Comparison of ENCODE assay signal across 18 mouse cellular contexts in genomic region chr12:113321086-113321485, GRCm38 (mm10).
DNase-seq lines count a peak whose midpoint lies in the region; ATAC-seq and TF ChIP-seq lines count a peak whose summit lies in the region.
"Had no signal": no experiment of that assay in that cellular context is flagged by ENCODE, and none has a peak within 500 bp of the region (broad histone marks: within the 10 kb centered on the region; RNA-seq: fewer than 3 reads in every experiment).

No protein-coding gene starts in this region.

- TF ChIP-seq CTCF in CH12.LX (conservative IDR thresholded peaks at IDR 0.05 in 1 of 2, IDR thresholded peaks at IDR 0.05 in 1 of 2; ENCODE audit: low read depth in 2 of 2, low read length in 2 of 2), result no peak

- H3K4me2 ChIP-seq in kidney, embryonic 15.5 days, result no peak overlapping the region
- H3K4me2 ChIP-seq in CH12.LX (ENCODE audit: insufficient read depth, low read depth, poor library complexity, severe bottlenecking), result no peak overlapping the region
- H3K4me2 ChIP-seq in midbrain, embryonic 11.5 days, result no peak overlapping the region
- H3K4me2 ChIP-seq: heart, embryonic 12.5 days; hindbrain, embryonic 15.5 days; midbrain, embryonic 13.5 days had no signal

- no peak overlapping the region for H3K4me3 ChIP-seq in kidney, embryonic 15.5 days (replicated peaks)
- no peak overlapping the region for H3K4me3 ChIP-seq in CH12.LX (replicated peaks in 1 of 3; ENCODE audit: low read depth in 2 of 3, low read length in 2 of 3, poor library complexity in 1 of 3)
- H3K4me3 ChIP-seq in midbrain, embryonic 11.5 days (ENCODE audit: low read depth, low read length), result no peak overlapping the region
- H3K4me3 ChIP-seq: heart, embryonic 12.5 days; hindbrain, embryonic 15.5 days; midbrain, embryonic 13.5 days had no signal

- DNase-seq in cerebellum, postnatal 14 days, result peak; percentile 15 to 20
- DNase-seq in cerebellum, postnatal 4 days (ENCODE audit: low spot score in 2 of 2), result no peak
- no peak for DNase-seq in kidney, postnatal 25 days
- DNase-seq in CH12.LX (ENCODE audit: extremely low read depth), result peak; percentile 17
- DNase-seq in skeletal muscle tissue, adult 2 months (ENCODE audit: low read depth, low spot score), result peak; percentile 2
- DNase-seq in layer of hippocampus, adult 9-11 months, result no peak
- DNase-seq in midbrain, embryonic 11.5 days (ENCODE audit: low spot score, missing footprints), result no peak
- DNase-seq: adrenal gland, postnatal 10 days; cerebellum, adult 9-10 months; heart, postnatal 36 days; liver; lung, adult 2 months had no signal

- H3K9ac ChIP-seq in kidney, embryonic 15.5 days, result no peak overlapping the region
- H3K9ac ChIP-seq in CH12.LX (ENCODE audit: insufficient read depth, low read depth), result no peak overlapping the region
- H3K9ac ChIP-seq in midbrain, embryonic 11.5 days (ENCODE audit: low read length), result no peak overlapping the region
- H3K9ac ChIP-seq: heart, embryonic 12.5 days; hindbrain, embryonic 15.5 days; midbrain, embryonic 13.5 days had no signal

- ATAC-seq in kidney, embryonic 15.5 days (replicated peaks; ENCODE audit: low FRiP score), result 0 out of 2 replicates have a peak, but pooled peaks have one; percentile 29
- no peak for ATAC-seq in midbrain, embryonic 11.5 days (ENCODE audit: low FRiP score)
- ATAC-seq: midbrain, embryonic 13.5 days had no signal

- H3K27ac ChIP-seq in kidney, embryonic 15.5 days, result no peak overlapping the region
- H3K27ac ChIP-seq in CH12.LX (ENCODE audit: insufficient read depth, low read depth), result no peak overlapping the region
- H3K27ac ChIP-seq in midbrain, embryonic 11.5 days (ENCODE audit: low read depth, low read length), result no peak overlapping the region
- H3K27ac ChIP-seq: hindbrain, embryonic 15.5 days; kidney, postnatal 0 days; macrophage; midbrain, embryonic 13.5 days had no signal

- dilution Hi-C loops in CH12.LX (cut with MboI; ENCODE audit: extremely low pct_ligation_motif_present, extremely low pct_unique_long_range_greater_than_20kb, low sequenced_read_pairs), result no loop called here

- in situ Hi-C loops in CH12.LX (cut with MboI; ENCODE audit: low pct_ligation_motif_present, low pct_unique_long_range_greater_than_20kb, low sequenced_read_pairs), result no loop called here

- no peaks in the 10 kb centered on the region for H3K79me2 ChIP-seq in CH12.LX (replicated peaks; ENCODE audit: control insufficient read depth, extremely low read depth, insufficient read depth, poor library complexity, severe bottlenecking)

- H3K27me3 ChIP-seq in kidney, embryonic 15.5 days, result no peaks in the 10 kb centered on the region
- no peaks in the 10 kb centered on the region for H3K27me3 ChIP-seq in CH12.LX (replicated peaks)
- H3K27me3 ChIP-seq in midbrain, embryonic 11.5 days (ENCODE audit: control insufficient read depth, insufficient read depth, low read length), result no peaks in the 10 kb centered on the region
- H3K27me3 ChIP-seq: heart, embryonic 12.5 days; hindbrain, embryonic 15.5 days; midbrain, embryonic 13.5 days had no signal

- no peak for TF ChIP-seq EP300 in CH12.LX (IDR thresholded peaks at IDR 0.05; ENCODE audit: low read length)

- H3K36me3 ChIP-seq in kidney, embryonic 15.5 days, result no peaks in the 10 kb centered on the region
- no peaks in the 10 kb centered on the region for H3K36me3 ChIP-seq in CH12.LX (replicated peaks in 1 of 2; ENCODE audit: control insufficient read depth in 1 of 2, insufficient read depth in 1 of 2, low read length in 1 of 2)
- no peaks in the 10 kb centered on the region for H3K36me3 ChIP-seq in midbrain, embryonic 11.5 days (ENCODE audit: control insufficient read depth, insufficient read depth, low read length)
- H3K36me3 ChIP-seq: heart, embryonic 12.5 days; hindbrain, embryonic 15.5 days; midbrain, embryonic 13.5 days had no signal

- TF ChIP-seq POLR2A in CH12.LX (IDR thresholded peaks at IDR 0.05; ENCODE audit: low read depth, low read length), result no peak

- H3K4me1 ChIP-seq in kidney, embryonic 15.5 days, result no peaks in the 10 kb centered on the region
- H3K4me1 ChIP-seq in CH12.LX (ENCODE audit: control insufficient read depth in 1 of 2, insufficient read depth in 2 of 2), result peaks cover 0 to 4% of the 10 kb centered on the region in 2 experiments; a peak in 2 of 4 replicates
- no peaks in the 10 kb centered on the region for H3K4me1 ChIP-seq in midbrain, embryonic 11.5 days (ENCODE audit: control insufficient read depth, insufficient read depth, low read length)
- H3K4me1 ChIP-seq: heart, embryonic 12.5 days; hindbrain, embryonic 15.5 days; midbrain, embryonic 13.5 days had no signal

- 55% methylated on average over 9 of the region's 9 CpGs for WGBS in kidney, embryonic 15.5 days
- 87% methylated on average over 9 of the region's 9 CpGs for whole genome bisulfite sequencing in midbrain, embryonic 11.5 days

- H3K9me3 ChIP-seq in kidney, embryonic 15.5 days (replicated peaks), result no peaks in the 10 kb centered on the region
- no peaks in the 10 kb centered on the region for H3K9me3 ChIP-seq in CH12.LX (replicated peaks; ENCODE audit: low read length)
- no peaks in the 10 kb centered on the region for H3K9me3 ChIP-seq in midbrain, embryonic 11.5 days (ENCODE audit: control insufficient read depth, low read length)
- H3K9me3 ChIP-seq: heart, embryonic 12.5 days; hindbrain, embryonic 15.5 days; midbrain, embryonic 13.5 days had no signal

- no peak for TF ChIP-seq RAD21 in CH12.LX (IDR thresholded peaks at IDR 0.05; ENCODE audit: low read depth, low read length)

TF ChIP-seq in CH12.LX, 34 proteins besides CTCF, POLR2A, EP300 and RAD21:
- TF ChIP-seq NRF1 (IDR thresholded peaks at IDR 0.05; ENCODE audit: low read depth, low read length) (no peak), USF2 (conservative IDR thresholded peaks at IDR 0.05; ENCODE audit: low read depth, low read length) (no peak), CHD1 (IDR thresholded peaks at IDR 0.05; ENCODE audit: low read depth, low read length) (no peak), CHD2 (IDR thresholded peaks at IDR 0.05; ENCODE audit: low read length) (no peak), BHLHE40 (IDR thresholded peaks at IDR 0.05; ENCODE audit: low read depth, low read length) (no peak), JUND (conservative IDR thresholded peaks at IDR 0.05; ENCODE audit: low read depth, low read length) (no peak)

Comparison
In these comparisons a context has a peak if more than half of its experiments do, and no peak if none do; other contexts are left out.
1. DNase-seq: peak in cerebellum, postnatal 14 days (2 of 2), CH12.LX (single experiment) and skeletal muscle tissue, adult 2 months (single experiment); none in cerebellum, postnatal 4 days (0 of 2), kidney, postnatal 25 days (0 of 2), layer of hippocampus, adult 9-11 months (single experiment) and midbrain, embryonic 11.5 days (single experiment).